Mouse (Mus musculus) adrenal gland, adult 2 months (tissue): Measurements from ENCODE around the gene Slc34a2. TPM values are rescaled to one million over a fixed set of nuclear protein-coding genes. Genes with fewer than 3 reads are reported as not detected.

ENCODE experiments used
- DNase-seq: peaks from one replicate; pipeline ENCODE4 v3.0.0; 2021
- polyA plus RNA-seq: library from polyadenylated mRNA; depleted of rRNA; stranded (reverse); fragments of >200 nt; gene quantifications from 2 replicates; pipeline ENCODE4 v1.2.3, GENCODE M21; 2012; rRNA removed
- total RNA-seq, 2 experiments: library from RNA; stranded (reverse); gene quantifications; 2 replicates each; pipeline ENCODE4 v1.2.3; 2021

Gene Slc34a2
- total and polyA plus RNA-seq, 3 experiments, result 0.17 TPM; not detected in 2

DNA sequence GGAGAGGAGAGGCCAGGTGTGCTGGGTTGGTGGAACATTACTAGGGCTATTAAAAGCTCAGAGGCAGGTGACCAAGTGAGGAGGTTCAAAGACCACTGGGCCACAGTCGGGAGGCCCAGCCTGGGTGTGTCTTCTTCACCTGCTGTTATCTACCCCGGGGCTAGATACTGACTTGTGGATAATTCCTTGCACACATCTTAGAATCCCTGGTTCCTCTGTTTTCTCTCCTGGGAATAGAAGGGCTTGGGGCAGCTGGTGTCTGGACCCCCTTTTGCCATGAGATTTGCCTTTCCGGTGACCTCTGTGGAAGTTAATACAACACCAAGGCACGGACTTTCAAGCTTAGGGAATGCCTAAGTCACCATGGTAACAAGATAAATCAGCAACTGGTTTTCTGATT, 72.3 kb downstream of the Slc34a2 start:
- DNase-seq, result no peak

DNA sequence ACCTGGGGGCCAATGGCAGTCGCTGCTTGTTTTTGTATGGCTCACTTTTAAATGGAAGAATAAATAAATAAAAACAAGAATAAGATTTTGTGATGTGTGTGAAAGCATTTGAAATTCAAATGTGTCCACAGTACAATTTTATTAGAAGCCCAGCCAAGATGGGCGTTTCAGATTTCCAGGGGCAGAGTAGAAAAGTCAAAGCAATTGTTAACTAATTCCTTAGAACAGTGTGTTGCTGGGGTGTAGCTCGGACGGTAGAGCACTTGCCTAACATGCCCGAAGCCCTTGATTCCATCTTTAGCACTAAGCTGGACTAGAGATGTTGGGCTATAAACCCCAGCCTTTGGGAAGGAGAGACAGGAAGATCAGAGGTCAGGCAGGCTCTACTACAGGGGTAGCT, 73.2 kb downstream of the Slc34a2 start:
- no peak for DNase-seq

DNA sequence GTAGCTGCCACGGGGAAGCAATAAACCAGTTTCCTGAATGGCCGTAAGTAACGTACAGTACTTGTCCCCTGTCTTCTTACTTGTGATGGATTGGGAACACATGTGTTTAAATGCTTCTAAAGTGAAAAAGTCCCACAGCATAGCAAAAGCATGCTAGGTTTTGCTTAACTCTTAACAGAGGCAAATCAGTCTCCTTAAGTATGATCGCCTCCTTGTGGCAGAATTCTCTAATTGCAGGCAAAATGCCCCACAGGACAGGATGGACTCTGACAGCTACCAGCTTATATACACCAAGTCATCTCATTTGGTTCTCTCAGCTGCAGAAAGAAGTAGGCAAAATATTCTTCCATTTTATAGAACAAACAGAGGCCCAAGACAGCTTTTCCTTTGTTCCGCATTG, 75.1 kb downstream of the Slc34a2 start:
- DNase-seq, result no peak

DNA sequence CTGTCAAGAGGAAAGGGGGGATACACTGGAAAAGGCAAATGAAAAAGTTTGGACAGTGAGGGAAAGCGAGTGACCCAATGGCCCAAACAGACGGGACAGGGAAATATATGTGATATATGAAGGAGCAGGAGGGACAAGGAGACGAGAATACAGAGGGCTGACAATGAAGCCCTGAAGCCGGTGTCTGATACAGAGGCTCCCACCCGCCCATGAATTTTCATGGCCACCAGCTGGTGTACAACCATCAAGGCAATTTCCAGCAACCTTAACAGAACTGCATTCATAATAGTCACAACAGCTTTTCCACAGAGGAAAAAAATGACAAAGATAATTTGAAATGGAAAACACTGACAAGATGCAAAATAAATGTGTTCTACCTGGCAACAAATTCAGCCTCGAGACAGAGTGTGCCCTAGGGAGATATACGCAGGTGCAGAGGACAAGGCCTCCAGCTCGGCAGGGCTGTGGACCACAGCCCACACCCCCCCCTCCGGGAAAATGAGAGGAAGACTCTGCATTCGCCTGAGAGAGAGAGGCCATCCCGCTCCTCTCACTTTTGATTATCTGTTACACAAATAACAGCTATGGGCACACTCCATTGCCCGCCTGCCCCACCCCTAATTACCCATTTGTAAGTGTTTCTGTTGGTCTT, 76.9 kb downstream of the Slc34a2 start:
- DNase-seq, result no peak

DNA sequence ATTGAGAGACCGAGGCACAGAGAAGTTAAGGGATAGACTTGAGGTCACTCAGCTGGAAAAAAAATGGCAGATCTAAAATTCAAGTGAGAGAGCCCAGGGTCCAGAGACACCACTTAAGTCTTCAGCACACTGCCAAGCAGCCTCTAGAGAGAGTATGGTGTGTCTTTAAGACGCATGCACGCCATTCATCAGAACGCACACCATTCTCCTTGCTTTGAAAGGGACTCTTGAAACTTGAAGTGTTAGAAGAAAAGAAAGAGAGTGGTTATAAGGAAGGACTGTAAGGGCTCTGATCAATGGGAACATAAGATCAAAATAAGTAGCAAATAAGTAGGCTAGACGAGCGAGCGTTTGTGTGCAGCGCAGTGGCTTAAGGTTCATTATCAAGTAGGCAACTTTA, 80.3 kb downstream of the Slc34a2 start:
- DNase-seq, result no peak

DNA sequence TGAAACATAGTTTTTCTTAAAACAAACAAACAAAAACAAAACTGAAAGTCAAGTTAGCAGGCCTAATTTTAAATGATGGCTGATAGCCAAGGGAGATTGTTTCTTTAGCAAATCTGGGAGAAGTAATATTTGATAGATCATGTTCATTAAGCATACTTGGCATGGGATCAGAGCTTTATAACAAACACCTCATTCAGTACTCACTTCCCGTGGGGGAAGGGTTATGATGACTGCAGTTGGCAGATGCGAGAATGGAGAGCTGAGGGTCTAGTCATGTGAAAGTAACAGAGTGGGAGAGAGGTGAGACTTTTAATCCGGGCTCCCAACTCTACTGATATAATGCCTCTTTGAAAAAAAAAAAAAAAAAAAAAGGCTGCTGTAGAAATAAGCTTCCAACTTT, 81.8 kb downstream of the Slc34a2 start:
- DNase-seq, result no peak

Other genes with a start within 250 kb of the Slc34a2 start
- gene Anapc4, start 204.1 kb upstream of the Slc34a2 start, total RNA-seq, result 10 to 100 TPM; 48.2 to 72.9 TPM
- gene Anapc4, start 204.1 kb upstream of the Slc34a2 start, polyA plus RNA-seq, result 7.8 and 10.1 TPM in 2 replicates
- gene Sel1l3, start 175.8 kb downstream of the Slc34a2 start, total RNA-seq, result 1 to 10 TPM in 1 of 2 experiments, under 1 TPM in 1; 0.95 to 2.0 TPM
- 0.89 and 0.97 TPM in 2 replicates for gene Sel1l3, start 175.8 kb downstream of the Slc34a2 start, polyA plus RNA-seq
- 10 to 100 TPM; 50.0 to 68.7 TPM for gene Smim20, start 229.0 kb downstream of the Slc34a2 start, total RNA-seq
- 53.3 and 66.0 TPM in 2 replicates for gene Smim20, start 229.0 kb downstream of the Slc34a2 start, polyA plus RNA-seq